Mouse (Mus musculus) lung, adult 2 months (tissue): ENCODE measurements at regions not wholly inside any gene's neighbourhood (a gene's known extent, or its start where the extent isn't known, plus 50 kb on each side); places are given as distances from the start of the nearest gene placed in this dataset.

ENCODE experiments used
- CTCF ChIP-seq: fragments of 200-500 bp; IDR thresholded peaks from 2 replicates; pipeline ENCODE4 v1.5.1; 2011; ENCODE audit warnings: mild to moderate bottlenecking, low read length, control low read depth; ENCODE audit not compliant: insufficient read depth
- POLR2A ChIP-seq: fragments of 200-500 bp; IDR thresholded peaks from 2 replicates; pipeline ENCODE4 v1.6.1; 2011; ENCODE audit warnings: low read depth, mild to moderate bottlenecking, control low read depth, low read length, borderline replicate concordance; ENCODE audit errors: extremely low read depth

DNA sequence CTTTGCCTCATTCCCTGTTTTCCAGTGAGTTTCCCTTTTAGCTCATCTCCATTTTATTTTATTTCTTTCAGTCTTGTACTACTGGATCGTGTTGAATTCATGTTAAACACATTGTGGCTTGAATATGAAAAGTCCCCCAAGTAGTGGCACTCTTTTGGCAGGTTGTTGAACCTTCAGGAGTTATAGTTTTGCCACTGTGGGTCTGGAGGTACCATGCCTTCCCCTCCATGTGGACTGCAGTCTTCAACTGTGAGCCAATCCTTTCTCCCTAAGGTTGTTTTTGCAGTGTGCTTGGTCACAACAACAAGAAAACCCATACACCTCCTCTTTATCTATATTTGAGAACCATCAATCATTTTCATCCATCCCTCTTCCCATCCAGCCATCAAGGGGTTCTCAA lies 88.9 kb upstream of the Nrp1 start:
- no peak for TF ChIP-seq POLR2A
- TF ChIP-seq CTCF = no peak
